Mouse (Mus musculus): ENCODE measurements around the gene Myo16. TPM values are rescaled to one million over a fixed set of nuclear protein-coding genes. Genes with fewer than 3 reads are reported as not detected.
A peak's percentile ranks its signal among the peaks of the same experiment; 100 is the strongest.

The Myo16 gene
- polyA plus RNA-seq, 2 experiments: 0.55 to 0.98 TPM

GRCm38 (mm10) chr8:10597595-10597994, 443.9 kb downstream of the Myo16 start:
- Histone ChIP-seq H3K4me1 (ENCODE audit: control insufficient read depth, insufficient read depth, low read length) (no peaks in the 10 kb centered on the region), H3K27ac (replicated peaks; ENCODE audit: low read depth, low read length) (no peak overlapping the region), H3K9ac (ENCODE audit: low read depth, low read length, severe bottlenecking) (no peak overlapping the region), H3K4me3 (replicated peaks; ENCODE audit: low read length) (no peak overlapping the region), H3K36me3 (ENCODE audit: control insufficient read depth, insufficient read depth, low read length) (no peaks in the 10 kb centered on the region), H3K4me2 (replicated peaks; ENCODE audit: low read depth, low read length, severe bottlenecking) (no peak overlapping the region), H3K9me3 (ENCODE audit: control insufficient read depth, low read length) (no peaks in the 10 kb centered on the region), H3K27me3 (ENCODE audit: control insufficient read depth, insufficient read depth, low read length) (no peaks in the 10 kb centered on the region)
- 78% methylated on average over 5 of the region's 5 CpGs for WGBS
- ATAC-seq (ENCODE audit: low FRiP score, low read depth) (no peak), DNase-seq (ENCODE audit: low spot score) (no peak)
- TF ChIP-seq POLR2A (IDR thresholded peaks at IDR 0.05; ENCODE audit: borderline replicate concordance, extremely low read depth, insufficient read depth, insufficient read length): no peak

GRCm38 (mm10) chr8:10598889-10599288, 445.2 kb downstream of the Myo16 start:
- Histone ChIP-seq H3K27me3 (ENCODE audit: control insufficient read depth, insufficient read depth, low read length) (no peaks in the 10 kb centered on the region), H3K9ac (ENCODE audit: low read depth, low read length, severe bottlenecking) (no peak overlapping the region), H3K4me1 (ENCODE audit: control insufficient read depth, insufficient read depth, low read length) (no peaks in the 10 kb centered on the region), H3K4me2 (replicated peaks; ENCODE audit: low read depth, low read length, severe bottlenecking) (no peak overlapping the region), H3K27ac (replicated peaks; ENCODE audit: low read depth, low read length) (no peak overlapping the region), H3K4me3 (replicated peaks; ENCODE audit: low read length) (no peak overlapping the region), H3K9me3 (ENCODE audit: control insufficient read depth, low read length) (no peaks in the 10 kb centered on the region), H3K36me3 (ENCODE audit: control insufficient read depth, insufficient read depth, low read length) (no peaks in the 10 kb centered on the region)
- 85% methylated on average over 5 of the region's 5 CpGs for WGBS
- ATAC-seq (ENCODE audit: low FRiP score, low read depth) (no peak), DNase-seq (ENCODE audit: low spot score) (no peak)
- TF ChIP-seq POLR2A (IDR thresholded peaks at IDR 0.05; ENCODE audit: borderline replicate concordance, extremely low read depth, insufficient read depth, insufficient read length): no peak

GRCm38 (mm10) chr8:10606028-10606815, 452.5 kb downstream of the Myo16 start:
- DNase-seq (ENCODE audit: low spot score): peak; percentile 33
- Histone ChIP-seq H3K36me3 (ENCODE audit: control insufficient read depth, insufficient read depth, low read length) (no peaks in the 10 kb centered on the region), H3K27me3 (ENCODE audit: control insufficient read depth, insufficient read depth, low read length) (no peaks in the 10 kb centered on the region), H3K4me1 (ENCODE audit: control insufficient read depth, insufficient read depth, low read length) (peaks cover 14% of the 10 kb centered on the region), H3K4me2 (replicated peaks; ENCODE audit: low read depth, low read length, severe bottlenecking) (no peak overlapping the region), H3K4me3 (replicated peaks; ENCODE audit: low read length) (no peak overlapping the region), H3K27ac (replicated peaks; ENCODE audit: low read depth, low read length) (no peak overlapping the region), H3K9ac (ENCODE audit: low read depth, low read length, severe bottlenecking) (no peak overlapping the region), H3K9me3 (ENCODE audit: control insufficient read depth, low read length) (no peaks in the 10 kb centered on the region)
- no peak for ATAC-seq (ENCODE audit: low FRiP score, low read depth)
- whole genome bisulfite sequencing: 13% methylated on average over 12 of the region's 12 CpGs
- no peak for TF ChIP-seq POLR2A (IDR thresholded peaks at IDR 0.05; ENCODE audit: borderline replicate concordance, extremely low read depth, insufficient read depth, insufficient read length)

GRCm38 (mm10) chr8:10606816-10607209, 453.1 kb downstream of the Myo16 start:
- H3K4me3 ChIP-seq (replicated peaks; ENCODE audit: low read length): no peak overlapping the region
- TF ChIP-seq POLR2A (IDR thresholded peaks at IDR 0.05; ENCODE audit: borderline replicate concordance, extremely low read depth, insufficient read depth, insufficient read length): no peak
- ATAC-seq (ENCODE audit: low FRiP score, low read depth): no peak
- H3K27me3 ChIP-seq (ENCODE audit: control insufficient read depth, insufficient read depth, low read length): no peaks in the 10 kb centered on the region
- peaks cover 14% of the 10 kb centered on the region for H3K4me1 ChIP-seq (ENCODE audit: control insufficient read depth, insufficient read depth, low read length)
- no peaks in the 10 kb centered on the region for H3K36me3 ChIP-seq (ENCODE audit: control insufficient read depth, insufficient read depth, low read length)
- H3K27ac ChIP-seq (replicated peaks; ENCODE audit: low read depth, low read length): no peak overlapping the region
- H3K4me2 ChIP-seq (replicated peaks; ENCODE audit: low read depth, low read length, severe bottlenecking): no peak overlapping the region
- no peaks in the 10 kb centered on the region for H3K9me3 ChIP-seq (ENCODE audit: control insufficient read depth, low read length)
- no peak for DNase-seq (ENCODE audit: low spot score)
- H3K9ac ChIP-seq (ENCODE audit: low read depth, low read length, severe bottlenecking): no peak overlapping the region
- 20% methylated on average over 4 of the region's 4 CpGs for WGBS

- no peak for DNase-seq (ENCODE audit: low spot score)
- TF ChIP-seq POLR2A (IDR thresholded peaks at IDR 0.05; ENCODE audit: borderline replicate concordance, extremely low read depth, insufficient read depth, insufficient read length): no peak
- no peaks in the 10 kb centered on the region for H3K36me3 ChIP-seq (ENCODE audit: control insufficient read depth, insufficient read depth, low read length)
- no peak overlapping the region for H3K4me3 ChIP-seq (replicated peaks; ENCODE audit: low read length)
- no peak for ATAC-seq (ENCODE audit: low FRiP score, low read depth)
- H3K27me3 ChIP-seq (ENCODE audit: control insufficient read depth, insufficient read depth, low read length): no peaks in the 10 kb centered on the region
- H3K4me1 ChIP-seq (ENCODE audit: control insufficient read depth, insufficient read depth, low read length): peaks cover 8% of the 10 kb centered on the region
- WGBS: 83% methylated on average over 5 of the region's 5 CpGs
- no peak overlapping the region for H3K9ac ChIP-seq (ENCODE audit: low read depth, low read length, severe bottlenecking)
- no peak overlapping the region for H3K27ac ChIP-seq (replicated peaks; ENCODE audit: low read depth, low read length)
- no peak overlapping the region for H3K4me2 ChIP-seq (replicated peaks; ENCODE audit: low read depth, low read length, severe bottlenecking)
- no peaks in the 10 kb centered on the region for H3K9me3 ChIP-seq (ENCODE audit: control insufficient read depth, low read length)
Measured at GRCm38 (mm10) chr8:10611636-10612035, 457.9 kb downstream of the Myo16 start.
